Mouse (Mus musculus) monocyte, adult 2 months (primary cell): ENCODE data around the gene Avpr1b.
"Not testable (repeated sequence)": the region's sequence is repeated elsewhere in the genome, so short reads cannot be mapped to it uniquely, and the experiment has no call there.

Experiments
- DNase-seq, 2 experiments: peaks; one replicate each; pipeline ENCODE4 v3.0.0; 2022; ENCODE audit warnings: low spot score in 2 of 2, low read depth in 1 of 2

The Avpr1b gene

DNA sequence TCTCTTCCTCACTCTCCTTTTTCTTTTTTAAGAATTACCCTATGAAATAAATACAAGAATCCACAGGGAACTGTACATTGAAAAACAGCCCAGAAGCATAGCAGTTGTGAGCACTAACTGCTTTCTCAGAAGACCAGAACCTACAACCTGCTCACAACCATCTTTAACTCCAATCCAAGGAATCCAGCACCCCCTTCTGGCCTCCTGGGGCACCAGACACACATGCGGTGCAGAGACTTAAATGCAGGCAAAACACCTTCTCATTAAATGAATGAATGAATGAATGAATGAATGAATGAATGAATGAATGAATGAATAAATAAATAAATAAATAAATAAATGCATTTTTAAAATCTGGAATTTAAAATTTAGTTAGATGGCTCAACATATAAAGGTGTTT is 19.5 kb downstream of the Avpr1b start:
- DNase-seq, result no peak

DNA sequence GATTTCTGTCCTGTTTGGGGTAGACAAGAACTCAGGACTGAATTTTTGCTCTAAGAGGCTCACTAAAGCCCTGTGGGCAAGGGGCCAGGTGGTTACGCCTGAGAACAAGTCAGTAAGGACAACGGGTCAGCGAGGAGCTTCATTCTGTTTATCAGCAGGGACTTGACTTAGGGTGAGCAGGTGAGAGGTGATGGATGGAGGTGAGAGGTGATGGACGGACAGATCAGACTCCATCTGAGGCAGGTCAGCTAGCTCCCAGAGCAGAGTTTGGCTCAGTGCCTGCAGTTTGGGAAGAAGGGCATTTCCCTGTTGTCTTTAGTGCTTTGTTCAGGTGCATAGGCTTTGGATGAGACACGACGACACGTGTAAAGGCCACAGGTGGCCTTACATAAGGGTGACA is 20.3 kb downstream of the Avpr1b start:
- DNase-seq, result no peak

DNA sequence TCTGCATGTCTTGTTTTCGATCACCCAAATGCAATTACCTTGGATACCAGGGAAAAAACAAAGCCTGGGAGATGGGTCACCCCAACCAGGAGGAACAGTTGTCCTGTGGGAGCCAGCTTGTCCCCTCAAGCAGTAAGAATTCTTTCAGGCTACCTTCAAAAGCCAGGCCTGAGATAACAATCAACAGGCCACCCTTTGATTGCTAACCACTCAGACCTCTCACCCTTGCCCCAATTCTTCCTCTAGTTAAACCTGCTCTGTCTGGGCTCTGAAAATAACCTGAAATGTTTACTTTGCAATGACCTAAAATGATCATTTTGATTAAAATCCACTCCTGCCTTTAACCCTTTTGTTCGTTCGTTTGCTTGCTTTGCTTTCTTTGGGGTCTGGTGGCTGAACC is 24.6 kb downstream of the Avpr1b start:
- DNase-seq, result no peak

DNA sequence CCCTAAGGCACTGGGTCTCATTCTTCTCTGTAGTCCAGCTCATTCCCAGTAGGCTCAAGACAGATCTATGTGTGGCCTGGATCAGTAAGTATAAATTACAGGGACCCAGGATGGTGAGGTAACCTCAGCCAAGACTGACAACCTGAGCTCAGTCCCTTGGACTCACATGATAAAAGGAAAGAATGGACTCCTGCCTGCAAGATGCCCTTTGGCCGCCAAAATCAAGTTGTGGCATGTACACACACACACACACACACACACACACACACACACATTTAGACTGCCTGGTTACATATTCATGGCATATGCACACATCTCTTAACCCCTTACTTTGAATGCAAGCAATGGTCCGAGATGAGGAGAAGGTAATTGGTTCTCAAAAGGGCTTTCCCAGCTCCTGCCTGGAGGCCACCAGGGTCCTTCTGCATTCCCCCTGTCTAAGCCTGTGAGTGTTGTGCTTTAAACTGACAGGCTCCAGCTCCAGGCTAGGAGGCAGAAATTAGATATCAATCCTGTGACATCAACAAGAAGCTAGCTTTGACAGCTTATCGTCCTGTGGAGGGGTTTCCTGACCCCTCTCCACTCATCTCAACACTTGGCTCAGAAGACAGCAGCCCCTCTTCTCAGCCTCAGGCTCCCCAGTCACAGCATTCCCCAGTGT is 25.3 kb downstream of the Avpr1b start:
- DNase-seq, result no peak

DNA sequence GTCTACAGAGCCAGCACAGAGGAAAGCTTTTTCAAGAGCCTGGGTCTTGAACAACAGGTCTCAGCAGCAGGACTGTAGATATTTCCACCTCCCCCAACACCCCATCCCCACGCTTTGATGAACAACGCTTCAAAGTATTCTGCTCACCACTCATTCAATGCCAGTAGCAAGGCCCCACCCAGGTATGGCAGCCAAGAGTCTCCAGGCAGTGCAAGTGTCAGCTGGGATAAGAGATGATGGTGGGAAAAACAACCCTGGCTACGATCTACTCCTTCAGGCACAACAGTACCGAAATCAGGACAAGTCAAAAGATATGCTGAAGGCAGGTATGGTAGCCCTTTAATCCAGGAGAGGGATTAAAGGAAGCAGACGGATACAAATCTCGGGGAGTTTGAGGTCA is 27.2 kb downstream of the Avpr1b start:
- no peak for DNase-seq

DNA sequence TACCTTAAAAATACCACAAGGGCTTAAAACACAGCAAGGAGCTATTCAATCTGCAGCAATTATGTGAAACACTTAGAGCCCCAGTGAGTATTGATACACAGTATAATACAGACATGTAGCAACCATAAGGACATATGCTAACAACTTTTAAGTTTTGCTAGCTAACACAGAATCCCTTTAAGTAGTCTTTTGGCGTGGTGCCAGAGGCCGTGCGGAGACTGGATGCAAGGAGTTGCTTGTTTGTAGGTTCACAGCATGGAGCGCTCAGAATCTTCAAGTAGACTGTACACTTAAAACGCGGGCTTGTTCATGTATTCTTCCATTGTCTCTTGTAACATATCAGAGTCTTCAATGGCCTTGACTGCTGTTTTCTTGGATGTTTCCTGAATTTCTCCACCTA is 33.2 kb downstream of the Avpr1b start:
- DNase-seq, result not testable (repeated sequence)

DNA sequence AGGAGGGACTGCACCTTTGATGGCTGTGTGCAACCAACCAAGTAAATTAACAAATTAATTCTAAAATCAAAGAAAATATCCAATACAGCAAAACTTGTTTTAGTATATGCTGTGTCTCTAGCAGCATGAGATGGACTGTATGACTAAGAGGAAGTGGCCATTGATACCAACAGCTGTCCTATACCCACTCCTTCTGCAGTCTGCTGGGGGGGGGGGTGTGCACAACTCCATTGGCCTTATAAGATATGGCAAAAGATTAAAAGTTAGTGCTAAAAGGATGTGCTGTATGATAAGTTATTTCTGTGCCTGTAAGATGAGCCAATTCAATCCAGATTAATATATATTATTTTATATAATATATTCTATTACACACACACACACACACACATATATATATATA is 35.5 kb downstream of the Avpr1b start:
- no peak for DNase-seq

DNA sequence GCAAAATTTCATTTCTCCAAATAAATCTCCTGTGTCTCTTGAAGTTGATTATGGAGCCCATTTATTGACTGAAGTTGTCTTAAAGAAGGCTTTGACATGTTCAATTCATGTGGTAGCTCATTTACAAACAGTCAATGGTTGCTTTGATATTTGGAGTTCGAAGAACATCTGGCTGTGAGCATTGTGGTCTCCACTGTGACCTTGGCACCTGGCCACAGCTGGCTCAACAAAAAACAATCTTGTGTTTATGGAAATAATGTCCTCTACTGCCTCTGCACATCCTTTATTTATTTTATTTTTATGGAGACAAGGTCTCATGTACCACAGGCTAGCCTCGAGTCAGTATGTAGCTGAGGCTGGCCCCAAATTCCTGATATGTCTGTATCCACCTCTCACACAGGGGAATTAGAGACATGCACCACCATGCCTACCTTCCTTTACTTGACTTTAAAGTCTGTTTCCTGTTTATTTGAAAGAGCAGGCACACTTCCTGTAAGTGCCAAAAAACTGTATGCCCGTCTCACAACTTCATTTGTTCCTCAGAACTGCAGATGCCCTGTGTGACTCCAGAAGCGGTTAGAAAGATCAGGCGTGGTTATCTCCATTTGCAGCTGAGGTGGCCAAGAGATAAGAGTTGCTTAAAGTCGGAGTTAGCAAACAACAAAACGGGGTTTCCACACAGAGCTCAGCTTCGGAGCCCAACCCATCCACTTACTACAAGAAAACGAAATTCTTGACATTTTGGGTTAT is 38.9 kb downstream of the Avpr1b start, which contains the start of gene Ctse:
Ctse (plus strand) TSS at position 516 of the 750 bp plus-strand sequence.
- DNase-seq, result peak in 1 of 2 experiments; percentile 18

DNA sequence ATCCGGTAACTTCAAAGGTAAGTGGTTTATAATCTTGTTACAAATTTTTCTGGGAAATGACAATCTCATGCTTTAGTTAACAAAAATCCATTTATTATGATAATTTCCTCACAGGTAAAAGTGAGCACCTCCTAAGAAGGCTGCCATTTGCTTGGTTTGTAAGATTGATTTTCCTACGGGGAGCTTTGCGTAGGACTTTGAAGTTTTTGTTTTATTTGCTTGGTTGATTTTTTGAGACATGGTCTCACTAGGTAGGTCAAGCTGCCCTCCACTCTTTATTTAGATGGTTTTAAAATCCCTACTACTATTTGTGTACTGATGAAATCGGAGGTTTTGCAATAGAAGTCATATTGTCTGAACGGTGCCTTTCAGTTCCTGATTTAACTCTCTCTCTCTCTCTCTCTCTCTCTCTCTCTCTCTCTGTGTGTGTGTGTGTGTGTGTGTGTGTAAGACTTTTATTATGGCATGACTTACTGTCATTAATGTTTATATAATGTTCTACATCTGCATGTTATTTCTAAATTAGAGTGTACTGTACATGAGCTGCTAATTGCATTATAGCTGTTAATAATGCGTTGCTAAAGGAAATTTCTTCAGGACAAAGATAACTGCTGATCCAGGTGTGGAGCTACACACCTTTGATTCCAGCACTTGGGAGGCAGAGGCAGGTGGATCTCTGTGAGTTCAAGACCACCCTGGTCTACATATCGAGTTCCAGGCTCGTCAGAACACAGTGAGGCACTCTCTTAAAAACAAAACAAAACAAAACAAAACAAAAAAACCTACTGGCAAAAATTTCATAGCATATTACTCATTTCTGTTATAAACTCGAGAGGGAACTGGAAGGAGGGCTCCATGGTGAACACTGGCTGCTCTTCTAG is 39.7 kb downstream of the Avpr1b start:
- no peak for DNase-seq

DNA sequence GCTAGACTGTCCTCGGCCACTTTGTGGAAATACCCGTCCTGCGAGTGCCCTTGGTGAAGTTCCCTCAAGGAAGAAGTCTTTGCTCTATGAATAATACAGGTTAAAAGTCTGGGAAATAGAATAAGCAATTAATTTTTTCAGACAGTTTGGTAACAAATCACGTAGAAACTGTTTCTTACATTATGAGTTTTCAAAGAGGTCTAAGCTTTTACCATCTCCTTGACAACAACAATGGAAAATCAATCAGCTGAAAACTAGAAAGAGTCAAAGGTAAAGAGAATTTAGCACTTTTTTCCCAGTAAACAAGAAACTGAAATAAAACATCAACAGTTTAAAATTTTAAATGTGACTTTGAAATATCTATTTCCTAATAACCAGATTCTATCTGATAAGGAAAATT is 41.0 kb downstream of the Avpr1b start:
- no peak for DNase-seq

DNA sequence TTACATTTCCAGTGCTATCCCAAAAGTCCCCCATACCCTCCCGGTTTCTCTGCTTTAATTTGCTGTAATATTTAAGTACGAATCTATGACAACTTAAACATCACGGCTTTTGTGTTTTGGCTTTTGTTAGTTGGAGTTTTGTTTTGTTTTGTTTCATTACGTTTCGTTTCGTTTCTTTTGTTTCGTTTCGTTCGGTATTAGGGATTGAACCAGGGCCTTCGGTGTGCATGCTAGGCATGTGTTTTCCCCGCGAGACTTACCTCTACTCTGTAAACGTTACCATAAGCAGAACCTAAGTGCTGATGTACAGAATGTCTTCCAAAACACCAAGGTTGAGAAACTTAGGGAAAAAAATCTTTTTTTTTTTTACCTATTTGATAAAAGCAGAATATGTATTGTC is 42.5 kb downstream of the Avpr1b start:
- DNase-seq, result no peak

DNA sequence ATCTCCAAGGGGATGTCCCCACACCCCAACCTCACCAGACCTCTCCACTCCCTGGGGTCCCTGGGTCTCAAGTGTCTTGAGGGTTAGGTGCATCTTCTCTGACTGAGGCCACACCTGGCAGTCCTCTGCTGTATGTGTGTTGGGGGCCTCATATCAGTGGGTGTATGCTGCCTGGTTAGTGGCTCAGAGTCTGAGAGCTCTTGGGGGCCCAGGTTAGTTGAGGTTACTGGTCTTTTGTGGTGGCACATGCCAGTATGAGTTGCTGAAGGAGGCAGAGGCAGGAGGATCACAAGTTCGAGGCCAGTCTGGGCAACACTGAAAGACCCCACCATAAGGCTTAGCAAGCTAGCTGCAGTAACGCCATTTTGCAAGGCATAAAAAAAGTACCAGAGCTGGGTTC is 43.2 kb downstream of the Avpr1b start:
- DNase-seq, result no peak

DNA sequence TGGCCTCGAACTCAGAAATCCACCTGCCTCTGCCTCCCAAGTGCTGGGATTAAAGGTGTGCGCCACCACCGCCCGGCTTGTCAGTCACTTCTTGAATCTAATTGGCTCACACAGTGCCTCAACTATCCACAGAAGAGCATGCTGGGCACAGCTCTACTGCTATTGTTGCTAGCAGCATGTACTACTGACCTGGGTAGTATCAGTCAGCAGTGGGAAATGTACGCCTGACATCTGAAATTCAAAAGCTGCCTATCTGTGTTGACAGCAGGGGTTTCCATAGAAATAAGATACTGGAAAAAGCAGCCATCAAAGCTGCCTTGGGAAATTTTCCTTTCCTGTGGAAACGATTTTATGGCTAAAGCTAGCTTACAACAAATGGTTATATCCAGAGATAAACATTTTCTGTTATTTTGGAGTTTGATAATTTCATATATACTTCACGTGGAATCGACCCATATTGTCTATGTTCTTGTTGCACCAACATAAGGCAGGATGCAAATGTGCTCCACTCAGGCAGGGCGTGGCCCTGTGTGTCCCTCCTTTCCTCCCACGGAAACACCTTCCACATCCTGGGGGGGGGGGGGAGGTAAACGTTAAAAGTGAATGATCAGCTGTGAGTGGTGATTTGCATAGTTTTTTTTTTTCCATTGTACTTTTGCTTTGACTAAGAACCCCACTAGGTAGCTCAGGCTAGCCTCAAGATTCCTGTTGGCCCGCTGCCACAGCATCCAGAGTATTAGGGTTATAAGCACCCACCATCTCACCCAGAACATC is 53.8 kb downstream of the Avpr1b start:
- DNase-seq, result no peak

DNA sequence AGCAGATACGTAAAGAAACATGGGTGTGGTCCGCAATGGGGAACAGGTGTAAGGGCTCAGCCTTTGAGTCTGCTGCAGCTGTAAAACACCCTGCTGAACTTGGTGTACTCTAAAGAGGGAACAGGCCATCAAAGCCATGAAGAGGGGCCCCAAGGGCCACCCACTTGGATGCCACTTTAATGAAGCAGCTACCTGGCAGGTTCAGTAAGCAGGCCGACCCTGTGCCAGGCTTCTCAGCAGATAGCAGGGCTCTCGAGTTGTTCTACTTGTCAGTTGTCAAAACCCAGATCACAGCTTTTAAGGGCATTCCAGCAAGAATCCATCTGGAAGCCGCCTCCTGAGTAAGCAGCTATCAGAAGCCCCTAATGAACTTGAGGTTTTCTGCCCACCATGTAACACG is 56.6 kb downstream of the Avpr1b start:
- no peak for DNase-seq

DNA sequence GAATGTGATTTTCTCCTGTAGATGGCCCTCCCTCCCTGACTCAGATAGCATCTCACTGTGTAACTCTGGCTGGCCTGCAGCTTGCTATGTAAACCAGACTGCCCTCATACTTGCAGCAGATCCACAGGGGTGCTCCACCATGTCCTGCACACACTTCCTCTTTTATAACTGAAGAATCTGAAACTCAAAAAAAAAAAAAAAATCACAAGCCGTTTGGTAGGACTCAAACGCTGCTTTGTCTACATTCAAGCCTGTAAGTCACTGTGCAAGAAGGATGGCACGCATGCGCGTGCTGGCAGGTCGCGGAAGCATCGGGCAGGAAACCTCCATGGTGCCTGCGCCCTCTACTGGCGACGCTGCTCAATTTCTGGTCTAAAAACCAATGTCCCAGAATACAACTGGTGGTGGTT is 58.9 kb downstream of the Avpr1b start:
- peak; percentile 78 to 82 for DNase-seq

DNA sequence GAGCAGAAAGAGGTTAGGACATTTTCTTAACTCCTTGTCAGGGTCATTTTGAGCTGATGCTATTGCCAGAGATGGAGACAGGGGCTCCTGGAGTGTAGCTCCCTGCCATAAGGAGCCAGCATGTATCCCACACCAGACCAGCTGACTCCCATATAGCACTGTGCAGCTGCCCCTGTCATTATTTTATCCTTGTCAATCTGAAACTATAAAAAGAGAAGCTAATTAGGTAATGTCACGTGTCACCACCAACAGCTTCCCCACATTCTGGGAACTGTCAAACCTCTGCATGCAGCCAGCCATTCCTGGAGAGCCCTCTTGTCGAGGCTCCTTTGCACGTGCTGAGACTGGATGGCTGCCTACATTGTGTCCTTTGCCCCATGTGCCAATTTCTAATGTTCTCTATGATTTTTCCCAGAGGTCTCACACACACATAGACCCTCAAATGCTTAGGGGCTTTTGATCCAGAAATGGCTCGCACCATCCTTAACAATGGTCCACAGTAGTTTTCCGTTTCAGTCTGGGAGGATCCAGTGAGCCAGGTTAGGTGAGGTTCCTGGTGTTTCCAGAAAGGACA is 60.6 kb downstream of the Avpr1b start:
- no peak for DNase-seq

DNA sequence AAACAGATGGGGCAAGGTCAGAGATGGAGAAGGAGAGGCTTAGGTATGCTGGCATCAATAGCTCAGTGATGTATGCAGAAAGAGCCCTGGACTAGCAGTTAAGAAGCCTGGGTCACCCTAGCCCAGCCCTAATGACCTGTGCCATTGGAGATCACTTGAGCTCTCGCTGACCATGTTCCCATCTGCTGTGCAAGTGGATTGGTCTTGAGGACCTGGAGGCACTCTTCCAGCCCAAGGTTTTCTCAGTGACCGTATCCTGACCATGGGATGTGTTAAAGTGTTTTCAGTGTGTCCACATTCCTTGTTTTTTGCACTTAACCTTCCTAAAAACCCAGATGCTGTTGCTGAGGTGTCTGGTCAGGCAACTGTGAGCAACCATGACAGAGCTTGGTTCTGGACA is 61.2 kb downstream of the Avpr1b start:
- DNase-seq, result no peak

DNA sequence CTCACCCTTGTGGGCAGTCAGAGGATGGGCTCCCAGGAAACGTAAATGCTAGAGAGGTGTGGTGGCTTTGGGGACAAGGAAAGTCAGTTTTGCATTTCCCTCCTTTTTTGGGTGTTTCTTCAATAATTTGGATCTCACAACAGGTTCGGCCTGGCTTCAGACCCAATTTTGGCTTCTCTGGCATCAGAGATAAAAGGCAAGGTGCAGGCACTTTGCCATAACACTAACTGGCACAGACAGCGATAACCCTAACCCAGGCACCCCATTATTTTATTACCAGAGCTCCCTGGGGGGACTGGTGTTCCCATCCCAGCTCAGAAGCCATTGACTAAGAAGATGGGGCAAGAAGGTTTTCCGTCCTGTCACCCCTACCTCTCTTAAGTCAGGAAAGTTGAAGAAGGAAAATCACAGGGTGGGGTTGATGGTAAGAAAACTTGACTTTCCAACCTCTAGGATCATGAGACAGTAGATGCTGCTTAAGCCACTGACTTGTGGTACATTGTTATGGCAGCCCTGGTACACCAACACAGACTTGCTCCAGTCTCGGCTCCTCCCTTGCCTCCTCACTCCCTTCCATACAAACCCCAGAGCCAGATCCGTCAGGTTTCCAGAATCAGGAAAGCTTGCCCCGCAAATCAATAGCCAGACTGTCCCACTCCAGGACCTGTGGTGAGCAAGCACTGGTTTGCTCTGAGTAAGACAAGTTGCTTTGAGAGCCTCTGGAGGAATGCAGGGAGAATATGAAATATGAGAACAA is 61.9 kb downstream of the Avpr1b start:
- no peak for DNase-seq
